Comparison of ENCODE assay signal across 8 mouse cellular contexts in genomic region chr10:84166568-84166905, GRCm38 (mm10).
DNase-seq lines count a peak whose midpoint lies in the region; ATAC-seq lines count a peak whose summit lies in the region.

No protein-coding gene starts in this region.

- H3K4me2 ChIP-seq in limb, embryonic 11.5 days (ENCODE audit: low read depth, severe bottlenecking), result no peak overlapping the region
- H3K4me2 ChIP-seq in hindbrain, embryonic 15.5 days, result no peak overlapping the region

- H3K27ac ChIP-seq in limb, embryonic 11.5 days (replicated peaks; ENCODE audit: low read depth, low read length), result no peak overlapping the region
- H3K27ac ChIP-seq in limb, embryonic 10.5 days, result no peak overlapping the region
- H3K27ac ChIP-seq in hindbrain, embryonic 15.5 days (replicated peaks), result no peak overlapping the region

- DNase-seq in limb, embryonic 11.5 days (ENCODE audit: low spot score), result peak; percentile 36
- no peak for DNase-seq in limb, embryonic 10.5 days (ENCODE audit: low spot score)
- DNase-seq in adipocyte (ENCODE audit: low spot score), result peak; percentile 11
- peak; percentile 30 for DNase-seq in mesoderm, embryonic 11.5 days (ENCODE audit: low read depth, low spot score)
- DNase-seq in urinary bladder, postnatal 36 days (ENCODE audit: low spot score in 2 of 2), result no peak
- DNase-seq in left cerebral cortex, adult 8-10 months (ENCODE audit: low spot score in 2 of 2), result no peak

- H3K27me3 ChIP-seq in limb, embryonic 11.5 days (ENCODE audit: control insufficient read depth, insufficient read depth, low read length), result no peaks in the 10 kb centered on the region
- peaks cover 12% of the 10 kb centered on the region; the same call in 1 of the 2 replicates for H3K27me3 ChIP-seq in limb, embryonic 10.5 days (ENCODE audit: low read depth, poor library complexity, severe bottlenecking)
- H3K27me3 ChIP-seq in hindbrain, embryonic 15.5 days, result no peaks in the 10 kb centered on the region

- no peaks in the 10 kb centered on the region for H3K36me3 ChIP-seq in limb, embryonic 11.5 days (ENCODE audit: control insufficient read depth, insufficient read depth, low read length)
- H3K36me3 ChIP-seq in limb, embryonic 10.5 days, result no peaks in the 10 kb centered on the region
- no peaks in the 10 kb centered on the region for H3K36me3 ChIP-seq in hindbrain, embryonic 15.5 days

- WGBS in limb, embryonic 11.5 days, result 47% methylated on average over 3 of the region's 3 CpGs
- WGBS in limb, embryonic 10.5 days, result 56% methylated on average over 3 of the region's 3 CpGs
- WGBS in hindbrain, embryonic 15.5 days, result 44% methylated on average over 3 of the region's 3 CpGs

- no peaks in the 10 kb centered on the region for H3K4me1 ChIP-seq in limb, embryonic 11.5 days (ENCODE audit: control insufficient read depth, insufficient read depth, low read length)
- peaks cover 28% of the 10 kb centered on the region for H3K4me1 ChIP-seq in limb, embryonic 10.5 days
- no peaks in the 10 kb centered on the region for H3K4me1 ChIP-seq in hindbrain, embryonic 15.5 days (replicated peaks)

- no peaks in the 10 kb centered on the region for H3K9me3 ChIP-seq in limb, embryonic 11.5 days (ENCODE audit: control insufficient read depth, low read length)
- H3K9me3 ChIP-seq in limb, embryonic 10.5 days (replicated peaks), result no peaks in the 10 kb centered on the region
- no peaks in the 10 kb centered on the region for H3K9me3 ChIP-seq in hindbrain, embryonic 15.5 days

- no peak overlapping the region for H3K4me3 ChIP-seq in limb, embryonic 11.5 days (ENCODE audit: low read depth, low read length)
- H3K4me3 ChIP-seq in limb, embryonic 10.5 days, result no peak overlapping the region
- no peak overlapping the region for H3K4me3 ChIP-seq in hindbrain, embryonic 15.5 days

- H3K9ac ChIP-seq in limb, embryonic 11.5 days (ENCODE audit: low read length), result no peak overlapping the region
- H3K9ac ChIP-seq in hindbrain, embryonic 15.5 days, result no peak overlapping the region

- no peak for ATAC-seq in limb, embryonic 11.5 days (ENCODE audit: insufficient number of reproducible peaks, low FRiP score, low TSS enrichment, low read depth)
- peak; percentile 56 for ATAC-seq in common myeloid progenitor, adult 5-6 weeks (replicated peaks; ENCODE audit: low read depth, poor library complexity, severe bottlenecking)
- ATAC-seq in hindbrain, embryonic 15.5 days (ENCODE audit: low FRiP score, low read depth), result peak; percentile 77; the same call in 1 of the 2 replicates

Comparison
In these comparisons a context has a peak if more than half of its experiments do, and no peak if none do; other contexts are left out.
1. DNase-seq: peak in limb, embryonic 11.5 days (single experiment), adipocyte (single experiment) and mesoderm, embryonic 11.5 days (single experiment); none in limb, embryonic 10.5 days (single experiment), urinary bladder, postnatal 36 days (0 of 2) and left cerebral cortex, adult 8-10 months (0 of 2).